Mouse (Mus musculus) hindlimb bud, embryonic 11.5 days (tissue): ENCODE data around the gene Col28a1.
A peak's percentile ranks its signal among the peaks of the same experiment; 100 is the strongest.

Experiments used
- DNase-seq: peaks from one replicate; pipeline ENCODE4 v3.0.0-alpha.2; 2012; ENCODE audit warnings: low read depth, low spot score; ENCODE audit errors: extremely low spot score

Col28a1 gene

GRCm38 (mm10) chr6:8192517-8192916, at the start of gene Col28a1:
TSS of gene Col28a1 (minus strand) at chr6:8192617.
- no peak for DNase-seq

GRCm38 (mm10) chr6:8228596-8228995, 36.2 kb upstream of the Col28a1 start:
- no peak for DNase-seq

- DNase-seq, result no peak
Measured at GRCm38 (mm10) chr6:8227035-8227434, 34.6 kb upstream of the Col28a1 start.

GRCm38 (mm10) chr6:8210661-8211060, 18.2 kb upstream of the Col28a1 start:
- DNase-seq, result no peak

- no peak for DNase-seq
Measured at GRCm38 (mm10) chr6:8209866-8210186, 17.4 kb upstream of the Col28a1 start.

GRCm38 (mm10) chr6:8209047-8209865, 16.8 kb upstream of the Col28a1 start, which contains the start of gene Mios:
TSS of gene Mios (plus strand) at chr6:8209222.
- peak; percentile 67 for DNase-seq

- DNase-seq, result no peak
Measured at GRCm38 (mm10) chr6:8189917-8190316, 2.5 kb downstream of the Col28a1 start.

GRCm38 (mm10) chr6:8188599-8189233, 3.7 kb downstream of the Col28a1 start:
- DNase-seq, result no peak

- DNase-seq, result no peak
Measured at GRCm38 (mm10) chr6:8178397-8178941, 13.9 kb downstream of the Col28a1 start.

GRCm38 (mm10) chr6:8176116-8176515, 16.3 kb downstream of the Col28a1 start:
- DNase-seq, result no peak

GRCm38 (mm10) chr6:8175346-8175745, 17.1 kb downstream of the Col28a1 start:
- DNase-seq, result no peak

- DNase-seq, result no peak
Measured at GRCm38 (mm10) chr6:8174062-8174461, 18.4 kb downstream of the Col28a1 start.

- no peak for DNase-seq
Measured at GRCm38 (mm10) chr6:8172101-8172500, 20.3 kb downstream of the Col28a1 start.

- no peak for DNase-seq
Measured at GRCm38 (mm10) chr6:8164741-8165140, 27.7 kb downstream of the Col28a1 start.

- DNase-seq, result no peak
Measured at GRCm38 (mm10) chr6:8160001-8160400, 32.4 kb downstream of the Col28a1 start.

GRCm38 (mm10) chr6:8157121-8157520, 35.3 kb downstream of the Col28a1 start:
- no peak for DNase-seq

- DNase-seq, result no peak
Measured at GRCm38 (mm10) chr6:8152551-8153361, 39.7 kb downstream of the Col28a1 start.

GRCm38 (mm10) chr6:8148916-8149315, 43.5 kb downstream of the Col28a1 start:
- no peak for DNase-seq

- DNase-seq, result no peak
Measured at GRCm38 (mm10) chr6:8141881-8142280, 50.5 kb downstream of the Col28a1 start.

GRCm38 (mm10) chr6:8130149-8130548, 62.3 kb downstream of the Col28a1 start:
- no peak for DNase-seq

- DNase-seq, result no peak
Measured at GRCm38 (mm10) chr6:8128164-8128563, 64.3 kb downstream of the Col28a1 start.
